13 mouse cellular contexts compared by ENCODE assay signal in the genomic region with DNA sequence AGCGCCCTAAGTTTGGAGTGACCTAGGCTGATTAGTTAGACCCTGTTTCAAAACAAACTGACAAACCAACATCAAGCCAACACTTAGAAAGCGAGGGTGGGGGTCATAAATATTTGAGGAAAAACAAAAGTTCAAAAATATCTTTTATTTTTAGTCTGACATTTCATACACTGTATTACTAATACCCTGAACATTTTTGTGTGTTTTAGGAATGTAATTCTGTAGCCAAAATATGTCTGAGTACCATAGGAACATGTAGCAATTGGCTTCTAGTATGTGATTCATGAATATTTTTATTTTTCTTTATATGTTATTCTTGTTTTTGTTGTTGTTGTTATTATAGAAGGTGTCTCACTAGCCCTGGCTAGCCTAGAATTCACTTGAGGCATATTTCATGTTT.
"Had no signal": no experiment of that assay in that cellular context is flagged by ENCODE, and none has a peak within 500 bp of the region (broad histone marks: within the 10 kb centered on the region; RNA-seq: fewer than 3 reads in every experiment).

No protein-coding gene starts in this region.

- DNase-seq: gastrocnemius, adult 2 months; gastrocnemius, postnatal 10 days; gastrocnemius, postnatal 25 days; heart, adult 18-20 months; heart, postnatal 10 days; heart, postnatal 36 days; kidney, adult 18-20 months; kidney, adult 8-10 months; kidney, postnatal 10 days; kidney, postnatal 25 days; kidney, postnatal 4 days; liver; liver, embryonic 13.5 days had no signal
